Mouse (Mus musculus): Measurements from ENCODE around the gene Fosb. TPM values are rescaled to one million over a fixed set of nuclear protein-coding genes. Genes with fewer than 3 reads are reported as not detected.

Fosb gene
- total RNA-seq (2014; rRNA removed) (0.38 and 0.66 TPM in 2 replicates), polyA plus RNA-seq (2015; fragmentation: Nextera tagmentation; extraction: Ambion mirVana) (0.10 and 0.11 TPM in 2 replicates)

GRCm38 (mm10) chr7:19309884-19310641 lies at the start of gene Fosb:
TSS of gene Fosb (minus strand) at chr7:19310051.
- WGBS, result under 1% methylated on average over 48 of the region's 49 CpGs
- Histone ChIP-seq H3K36me3 (ENCODE audit: insufficient read depth, low read length) (no peaks in the 10 kb centered on the region), H3K9me3 (ENCODE audit: low read length) (no peaks in the 10 kb centered on the region), H3K27me3 (ENCODE audit: insufficient read depth, low read length) (peaks cover 20% of the 10 kb centered on the region), H3K9ac (replicated peaks; ENCODE audit: low read length, poor library complexity, severe bottlenecking) (peak within 1 kb of the TSS; percentile 57), H3K27ac (ENCODE audit: low read depth, low read length) (no peak within 1 kb of the TSS), H3K4me1 (ENCODE audit: insufficient read depth, low read length) (peaks cover 6% of the 10 kb centered on the region; the same call in 1 of the 2 replicates), H3K4me3 (ENCODE audit: low read depth, low read length) (peak within 1 kb of the TSS; percentile 60), H3K4me2 (ENCODE audit: low read depth, low read length, poor library complexity, severe bottlenecking) (peak within 1 kb of the TSS; percentile 65)
- DNase-seq (ENCODE audit: low spot score) (peak; percentile 98), ATAC-seq (ENCODE audit: low FRiP score) (peak; percentile 84)
- peak; percentile 69 for TF ChIP-seq CTCF (IDR thresholded peaks at IDR 0.05)

DNA sequence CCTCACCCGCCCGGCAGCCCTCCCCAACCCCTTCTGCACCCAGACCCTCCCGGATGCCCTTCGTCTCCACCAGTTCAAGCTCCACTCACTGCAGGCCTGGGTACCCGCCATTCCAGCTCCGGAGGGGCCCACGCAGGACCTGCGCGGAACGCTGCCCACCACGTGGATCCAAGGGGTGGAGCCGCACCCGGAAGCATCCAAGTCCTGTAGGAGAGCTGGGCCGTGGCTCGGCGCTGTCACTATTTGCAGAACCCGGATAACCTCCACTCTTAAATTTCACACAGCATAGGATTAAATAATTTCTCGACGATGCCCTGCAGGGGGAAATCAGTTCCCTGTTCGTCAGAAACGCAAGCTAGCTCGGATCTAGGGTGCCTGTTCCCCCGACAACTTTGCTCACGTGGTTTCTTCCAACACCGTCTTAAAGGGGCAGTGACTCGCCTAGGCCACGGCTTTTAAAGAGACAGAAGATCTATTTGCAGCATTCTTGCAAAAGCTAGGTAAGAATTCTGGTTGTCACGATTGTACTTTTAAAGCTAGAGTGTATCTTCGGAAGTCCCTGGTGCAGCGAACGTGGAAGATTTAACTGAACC lies 49.5 kb upstream of the Fosb start, which contains the start of the genes Cd3eap and Ppp1r13l:
TSS of gene Cd3eap (minus strand) at position 185 of the 593 bp plus-strand sequence.
TSS of gene Ppp1r13l (plus strand) at position 451 of the 593 bp plus-strand sequence.
- no peaks in the 10 kb centered on the region for H3K27me3 ChIP-seq (ENCODE audit: insufficient read depth, low read length)
- H3K9ac ChIP-seq (replicated peaks; ENCODE audit: low read length, poor library complexity, severe bottlenecking), result peak within 1 kb of the TSS; percentile 75
- H3K4me3 ChIP-seq (ENCODE audit: low read depth, low read length), result peak within 1 kb of the TSS; percentile 63
- 0 out of 2 replicates have a peak, but pooled peaks have one; percentile 2 for TF ChIP-seq CTCF (IDR thresholded peaks at IDR 0.05)
- 0 out of 2 replicates have a peak within 1 kb of the TSS, but pooled peaks have one; percentile 8 for H3K27ac ChIP-seq (ENCODE audit: low read depth, low read length)
- under 1% methylated on average over 29 of the region's 31 CpGs for WGBS
- peak within 1 kb of the TSS; percentile 96 for H3K4me2 ChIP-seq (ENCODE audit: low read depth, low read length, poor library complexity, severe bottlenecking)
- ATAC-seq (ENCODE audit: low FRiP score) (peak; percentile 81), DNase-seq (ENCODE audit: low spot score) (peak; percentile 88)
- H3K9me3 ChIP-seq (ENCODE audit: low read length), result no peaks in the 10 kb centered on the region
- H3K36me3 ChIP-seq (ENCODE audit: insufficient read depth, low read length), result peaks cover 13% of the 10 kb centered on the region
- H3K4me1 ChIP-seq (ENCODE audit: insufficient read depth, low read length), result no peaks in the 10 kb centered on the region

DNA sequence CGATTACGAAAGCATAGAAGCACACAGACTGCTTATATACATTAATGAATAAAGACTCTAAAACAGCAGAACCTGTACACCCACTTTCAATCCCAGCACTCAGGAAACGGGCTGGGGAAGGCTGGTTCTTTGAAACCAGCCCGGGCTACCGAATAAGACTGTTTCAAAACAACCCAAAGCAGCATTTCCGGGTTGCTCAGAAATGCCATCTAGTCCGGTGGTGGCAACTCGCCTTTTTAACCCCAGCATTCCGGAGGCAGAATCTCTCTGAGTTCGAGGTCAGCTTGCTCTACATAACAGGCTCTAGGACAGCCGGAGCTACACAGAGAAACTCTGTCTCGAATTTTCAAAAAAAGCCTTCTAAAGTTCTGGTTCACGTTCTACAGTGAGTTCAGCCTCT lies 48.8 kb upstream of the Fosb start:
- Histone ChIP-seq H3K4me3 (ENCODE audit: low read depth, low read length) (peak overlapping the region; percentile 63), H3K4me2 (ENCODE audit: low read depth, low read length, poor library complexity, severe bottlenecking) (peak overlapping the region; percentile 96), H3K27ac (ENCODE audit: low read depth, low read length) (no peak overlapping the region), H3K9ac (replicated peaks; ENCODE audit: low read length, poor library complexity, severe bottlenecking) (peak overlapping the region; percentile 75), H3K4me1 (ENCODE audit: insufficient read depth, low read length) (no peaks in the 10 kb centered on the region), H3K27me3 (ENCODE audit: insufficient read depth, low read length) (no peaks in the 10 kb centered on the region), H3K36me3 (ENCODE audit: insufficient read depth, low read length) (peaks cover 16% of the 10 kb centered on the region), H3K9me3 (ENCODE audit: low read length) (no peaks in the 10 kb centered on the region)
- 26% methylated on average over 13 of the region's 13 CpGs for WGBS
- TF ChIP-seq CTCF (IDR thresholded peaks at IDR 0.05), result no peak
- DNase-seq (ENCODE audit: low spot score) (no peak), ATAC-seq (ENCODE audit: low FRiP score) (no peak)

DNA sequence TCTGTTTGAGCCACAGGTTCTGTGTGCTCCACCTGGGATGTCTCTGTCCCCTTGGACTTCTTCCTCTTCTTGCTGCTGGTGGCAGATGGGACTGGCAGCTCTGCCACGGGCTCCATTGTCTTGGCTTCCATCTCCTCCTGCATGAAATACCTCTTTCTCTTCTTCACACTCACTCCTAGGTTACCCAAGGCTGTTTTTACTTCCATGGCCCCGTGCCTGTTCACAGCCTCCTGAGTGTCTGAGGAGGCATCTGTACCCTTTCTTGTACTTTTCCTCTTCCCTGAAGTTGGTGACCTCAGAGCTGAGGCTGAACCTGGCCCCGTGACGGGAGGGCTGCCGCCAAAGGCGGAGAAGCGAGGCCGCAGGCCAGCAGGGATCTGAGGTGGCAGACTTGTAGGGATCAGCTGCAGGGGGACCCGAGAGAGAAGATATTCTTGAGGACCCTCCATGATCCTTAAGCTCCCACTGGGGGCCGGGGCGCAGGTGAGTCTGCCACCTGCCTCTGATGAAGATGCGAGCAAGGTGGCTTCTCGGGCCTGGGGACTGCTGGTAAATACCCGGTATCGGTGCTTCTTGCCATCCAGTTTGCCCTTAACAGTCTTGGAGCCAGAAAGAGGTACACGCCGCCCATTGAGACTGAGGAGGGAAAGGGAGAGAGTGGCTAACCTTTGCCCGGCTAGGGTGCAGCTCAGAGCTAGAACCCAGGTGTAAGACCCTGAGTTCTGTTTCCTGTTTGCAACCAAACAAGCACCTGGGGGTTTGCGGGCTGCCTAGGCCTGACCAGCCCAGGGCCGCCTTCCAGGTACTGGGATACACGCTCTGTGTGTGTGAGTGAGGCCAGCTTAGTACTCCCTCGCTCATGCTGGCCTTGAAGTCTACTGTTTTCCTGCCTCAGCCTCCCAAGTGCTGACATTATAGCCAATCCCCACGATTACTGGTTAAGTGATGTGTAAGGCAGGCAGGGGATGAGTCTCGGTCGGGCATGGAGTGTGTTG lies 47.8 kb upstream of the Fosb start:
- Histone ChIP-seq H3K27me3 (ENCODE audit: insufficient read depth, low read length) (no peaks in the 10 kb centered on the region), H3K4me3 (ENCODE audit: low read depth, low read length) (0 out of 2 replicates have a peak overlapping the region, but pooled peaks have one; percentile 63), H3K27ac (ENCODE audit: low read depth, low read length) (no peak overlapping the region), H3K4me1 (ENCODE audit: insufficient read depth, low read length) (no peaks in the 10 kb centered on the region), H3K4me2 (ENCODE audit: low read depth, low read length, poor library complexity, severe bottlenecking) (peak overlapping the region; percentile 96; the same call in 1 of the 2 replicates), H3K36me3 (ENCODE audit: insufficient read depth, low read length) (peaks cover 20% of the 10 kb centered on the region), H3K9me3 (ENCODE audit: low read length) (no peaks in the 10 kb centered on the region), H3K9ac (replicated peaks; ENCODE audit: low read length, poor library complexity, severe bottlenecking) (0 out of 2 replicates have a peak overlapping the region, but pooled peaks have one; percentile 19)
- DNase-seq (ENCODE audit: low spot score) (no peak), ATAC-seq (ENCODE audit: low FRiP score) (no peak)
- TF ChIP-seq CTCF (IDR thresholded peaks at IDR 0.05), result no peak
- WGBS, result 92% methylated on average over 25 of the region's 25 CpGs

DNA sequence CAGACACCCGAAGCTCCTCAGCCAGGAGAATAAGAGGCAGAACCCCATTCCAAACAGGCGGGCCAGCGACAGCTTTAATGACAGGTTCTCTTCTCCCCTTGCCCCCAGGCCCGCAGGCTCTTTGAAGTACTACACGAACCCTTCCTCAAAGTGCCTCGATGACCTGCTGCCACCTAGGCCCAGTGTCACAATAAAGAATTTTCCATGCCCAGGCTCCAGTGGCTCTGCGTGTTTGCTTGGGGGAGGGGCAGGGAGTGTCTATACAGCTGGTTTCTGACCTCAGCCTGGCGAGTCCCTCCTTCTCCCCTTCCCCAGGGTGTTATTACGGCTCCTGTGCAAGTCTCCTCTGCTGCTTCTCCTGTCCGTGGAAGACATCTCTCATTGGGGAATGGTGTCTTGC lies 46.5 kb upstream of the Fosb start:
- 75% methylated on average over 10 of the region's 10 CpGs for WGBS
- Histone ChIP-seq H3K27me3 (ENCODE audit: insufficient read depth, low read length) (no peaks in the 10 kb centered on the region), H3K4me3 (ENCODE audit: low read depth, low read length) (no peak overlapping the region), H3K4me2 (ENCODE audit: low read depth, low read length, poor library complexity, severe bottlenecking) (no peak overlapping the region), H3K27ac (ENCODE audit: low read depth, low read length) (no peak overlapping the region), H3K4me1 (ENCODE audit: insufficient read depth, low read length) (no peaks in the 10 kb centered on the region), H3K36me3 (ENCODE audit: insufficient read depth, low read length) (peaks cover 25% of the 10 kb centered on the region), H3K9me3 (ENCODE audit: low read length) (no peaks in the 10 kb centered on the region), H3K9ac (replicated peaks; ENCODE audit: low read length, poor library complexity, severe bottlenecking) (no peak overlapping the region)
- ATAC-seq (ENCODE audit: low FRiP score), result no peak
- TF ChIP-seq CTCF (IDR thresholded peaks at IDR 0.05), result no peak
- no peak for DNase-seq (ENCODE audit: low spot score)
